Mouse (Mus musculus): ENCODE measurements around the gene Kcnj15.

DNA sequence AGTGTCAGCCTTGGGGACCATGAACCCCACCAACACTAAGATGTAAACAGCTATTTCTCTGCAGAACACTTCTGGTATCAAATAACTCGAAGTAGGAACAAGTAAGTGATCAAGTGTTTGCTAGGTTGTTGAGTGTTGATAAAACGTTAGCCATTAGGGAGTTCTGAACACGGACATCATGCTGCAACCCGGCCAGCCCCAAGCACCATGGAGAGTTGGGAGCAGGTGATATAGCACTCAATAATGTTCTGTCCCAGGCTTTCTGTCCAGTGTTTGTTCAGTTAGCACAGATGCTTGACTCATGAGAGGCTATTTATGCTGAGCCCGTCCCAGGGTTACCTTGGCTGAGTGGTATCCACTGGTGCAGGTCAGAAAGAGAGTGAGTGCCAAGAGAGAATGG, 74.8 kb downstream of the Kcnj15 start:
- TF ChIP-seq POLR2A (IDR thresholded peaks at IDR 0.05; ENCODE audit: low read depth, low read length) (no peak), CTCF (IDR thresholded peaks at IDR 0.05; ENCODE audit: borderline replicate concordance, insufficient read depth, low read length) (no peak)
